Mouse (Mus musculus) ES-E14 (cell line): ENCODE data around the gene Gpr6. TPM values are rescaled to one million over a fixed set of nuclear protein-coding genes. Genes with fewer than 3 reads are reported as not detected.

Experiments
- DNase-seq: peaks from one replicate; pipeline ENCODE4 v3.0.0-alpha.2; 2013; ENCODE audit warnings: low read depth, low spot score
- H3K27ac ChIP-seq: 2 replicates; pipeline ENCODE4 v1.5.1; 2012; ENCODE audit warnings: low read depth, mild to moderate bottlenecking, low read length, moderate library complexity, mixed read lengths; ENCODE audit not compliant: poor library complexity, insufficient read depth, severe bottlenecking
- H3K36me3 ChIP-seq: 2 replicates; pipeline ENCODE4 v1.6.1; 2012; ENCODE audit warnings: mild to moderate bottlenecking, low read length, moderate library complexity, mixed read lengths; ENCODE audit not compliant: control insufficient read depth, poor library complexity, insufficient read depth, severe bottlenecking
- H3K4me1 ChIP-seq, 2 experiments: fragments of 150-350 bp in 1 of 2; sonication (generic) in 1 of 2; 2 replicates each; pipeline ENCODE4 v1.6.1; 2012; ENCODE audit warnings: low read length in 2 of 2, mild to moderate bottlenecking in 1 of 2, mixed read lengths in 1 of 2; ENCODE audit not compliant: control insufficient read depth in 2 of 2, insufficient read depth in 2 of 2, poor library complexity in 1 of 2
- H3K4me3 ChIP-seq, 2 experiments: fragments of 150-350 bp in 1 of 2; sonication (generic) in 1 of 2; 2 replicates each; pipeline ENCODE4 v1.5.1; 2012; ENCODE audit warnings: low read length in 2 of 2, low read depth in 1 of 2, mild to moderate bottlenecking in 1 of 2, mixed read lengths in 1 of 2; ENCODE audit not compliant: insufficient read depth in 1 of 2, poor library complexity in 1 of 2, severe bottlenecking in 1 of 2
- H3K9ac ChIP-seq: 2 replicates; pipeline ENCODE4 v1.6.1; 2012; ENCODE audit warnings: low read depth, mild to moderate bottlenecking, low read length, mixed read lengths; ENCODE audit not compliant: poor library complexity, insufficient read depth, severe bottlenecking
- H3K9me3 ChIP-seq: fragments of 150-350 bp; sonication (generic); 2 replicates; pipeline ENCODE4 v1.6.1; 2012; ENCODE audit warnings: low read depth, mild to moderate bottlenecking, low read length; ENCODE audit not compliant: control insufficient read depth, insufficient read depth
- CHD2 ChIP-seq: IDR thresholded peaks from 2 replicates; pipeline ENCODE4 v1.6.1; 2014; ENCODE audit warnings: mild to moderate bottlenecking, low read depth, low read length, inconsistent platforms
- HCFC1 ChIP-seq: IDR thresholded peaks from 2 replicates; pipeline ENCODE4 v1.6.1; 2012; ENCODE audit warnings: low read length, inconsistent platforms, borderline replicate concordance; ENCODE audit not compliant: insufficient read depth
- MAFK ChIP-seq: IDR thresholded peaks from 2 replicates; pipeline ENCODE4 v1.6.1; 2014; ENCODE audit warnings: mild to moderate bottlenecking, low read depth, low read length, inconsistent platforms; ENCODE audit not compliant: insufficient read depth
- ZC3H11A ChIP-seq: IDR thresholded peaks from 2 replicates; pipeline ENCODE4 v1.6.1; 2012; ENCODE audit warnings: low read depth, mild to moderate bottlenecking, inconsistent platforms, low read length, borderline replicate concordance
- ZNF384 ChIP-seq: IDR thresholded peaks from 2 replicates; pipeline ENCODE4 v1.6.1; 2012; ENCODE audit warnings: low read depth, low read length, inconsistent platforms
- in situ Hi-C, 2 experiments: fragments of 600-800 bp; cut with MboI; formaldehyde crosslinking; loops; one replicate each; pipeline ENCODE4 v1.15.1; 2025; ENCODE audit warnings: low sequenced_read_pairs in 2 of 2, inconsistent platforms in 1 of 2; ENCODE audit not compliant: unreplicated experiment in 2 of 2
- total RNA-seq: library from RNA; depleted of rRNA; stranded (reverse); fragments of 300-350 nt; gene quantifications from 2 replicates; pipeline ENCODE4 v1.2.3, GENCODE M21; 2012; rRNA removed

Gene Gpr6
- not detected in 2 replicates for total RNA-seq

- Histone ChIP-seq H3K36me3 (no peaks in the 10 kb centered on the region), H3K4me1 (peaks cover 0 to 5% of the 10 kb centered on the region in 2 experiments; a peak in 1 of 4 replicates), H3K27ac (no peak within 1 kb of the TSS), H3K4me3 (peak within 1 kb of the TSS; percentile 38 to 59), H3K9me3 (no peaks in the 10 kb centered on the region), H3K9ac (no peak within 1 kb of the TSS)
- no peak for TF ChIP-seq ZNF384
- TF ChIP-seq CHD2: no peak
- no peak for TF ChIP-seq HCFC1
- TF ChIP-seq ZC3H11A: no peak
- no peak for TF ChIP-seq MAFK
- no peak for DNase-seq
- in situ Hi-C loops: no loop called here
Observed at GRCm38 (mm10) chr10:41072116-41072515, at the start of gene Gpr6. Gene Gpr6, minus strand, starts transcription at chr10:41072285.

DNA sequence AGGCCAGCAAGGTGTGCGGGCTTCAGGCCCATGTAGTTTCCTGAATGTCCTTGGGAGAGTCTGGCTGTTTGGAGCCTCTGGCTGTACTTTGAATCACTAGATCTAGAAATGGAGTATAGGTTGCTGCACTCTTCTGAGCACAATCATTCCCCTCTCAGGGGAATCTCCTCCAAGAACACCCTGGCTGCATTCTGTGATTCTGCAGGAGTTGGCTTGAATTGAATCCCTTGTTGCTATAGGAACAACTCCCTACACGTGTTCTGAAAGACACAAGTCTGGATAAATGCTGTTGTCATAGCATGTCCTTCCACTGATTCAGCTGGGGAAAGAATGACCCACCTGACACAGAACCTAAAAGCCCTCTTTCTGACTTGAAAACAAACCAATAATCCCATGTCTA lies 28.0 kb upstream of the Gpr6 start:
- Histone ChIP-seq H3K36me3 (no peaks in the 10 kb centered on the region), H3K4me1 (no peaks in the 10 kb centered on the region), H3K4me3 (no peak overlapping the region), H3K27ac (no peak overlapping the region), H3K9me3 (no peaks in the 10 kb centered on the region), H3K9ac (no peak overlapping the region)
- no peak for TF ChIP-seq ZC3H11A
- no peak for TF ChIP-seq MAFK
- TF ChIP-seq CHD2: no peak
- no peak for TF ChIP-seq ZNF384
- no peak for TF ChIP-seq HCFC1
- in situ Hi-C loops: no loop called here
- DNase-seq: no peak

GRCm38 (mm10) chr10:41098137-41098536 lies 26.1 kb upstream of the Gpr6 start:
- H3K9ac ChIP-seq: no peak overlapping the region
- H3K36me3 ChIP-seq: no peaks in the 10 kb centered on the region
- in situ Hi-C loops: no loop called here
- no peak for TF ChIP-seq ZNF384
- H3K4me3 ChIP-seq: no peak overlapping the region
- no peaks in the 10 kb centered on the region for H3K4me1 ChIP-seq
- H3K9me3 ChIP-seq: no peaks in the 10 kb centered on the region
- no peak overlapping the region for H3K27ac ChIP-seq
- DNase-seq: no peak

DNA sequence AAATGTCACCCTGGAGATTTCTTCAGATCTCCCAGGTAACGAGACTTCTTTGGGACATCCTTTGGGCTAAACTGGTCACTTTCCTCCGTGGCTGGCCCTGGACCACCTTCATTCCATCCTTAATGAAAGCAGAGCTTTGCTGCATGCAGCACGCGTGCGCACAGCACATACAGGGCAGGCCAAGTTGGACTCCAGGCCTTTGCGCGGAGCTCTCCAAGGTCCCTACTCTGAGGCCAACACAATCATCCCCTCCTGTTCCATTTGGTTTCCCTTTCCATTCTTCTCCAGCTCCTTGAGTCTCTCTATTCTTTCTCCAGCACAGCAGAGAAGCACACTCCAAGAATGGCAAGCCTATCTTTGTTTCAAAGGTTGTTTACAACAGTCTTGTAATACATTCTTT lies 16.8 kb upstream of the Gpr6 start:
- Histone ChIP-seq H3K9me3 (no peaks in the 10 kb centered on the region), H3K27ac (no peak overlapping the region), H3K4me1 (no peaks in the 10 kb centered on the region), H3K4me3 (no peak overlapping the region), H3K36me3 (no peaks in the 10 kb centered on the region), H3K9ac (no peak overlapping the region)
- no peak for DNase-seq
- in situ Hi-C loops: no loop called here
- TF ChIP-seq ZNF384: no peak
- no peak for TF ChIP-seq HCFC1
- TF ChIP-seq CHD2: no peak
- no peak for TF ChIP-seq ZC3H11A
- no peak for TF ChIP-seq MAFK

GRCm38 (mm10) chr10:41071696-41072095 lies 389 bp downstream of the Gpr6 start:
- H3K9ac ChIP-seq: no peak overlapping the region
- in situ Hi-C loops: no loop called here
- no peak overlapping the region for H3K27ac ChIP-seq
- TF ChIP-seq CHD2: no peak
- TF ChIP-seq ZC3H11A: no peak
- TF ChIP-seq HCFC1: no peak
- no peak for TF ChIP-seq MAFK
- TF ChIP-seq ZNF384: no peak
- H3K36me3 ChIP-seq: no peaks in the 10 kb centered on the region
- peaks cover 0 to 5% of the 10 kb centered on the region in 2 experiments; a peak in 1 of 4 replicates for H3K4me1 ChIP-seq
- peak overlapping the region; percentile 38 to 59 for H3K4me3 ChIP-seq
- no peaks in the 10 kb centered on the region for H3K9me3 ChIP-seq
- peak; percentile 85 for DNase-seq
